Mouse (Mus musculus) hindbrain, embryonic 11.5 days (tissue): ENCODE data around the gene Dnah11. TPM values are rescaled to one million over a fixed set of nuclear protein-coding genes. Genes with fewer than 3 reads are reported as not detected.
A peak's percentile ranks its signal among the peaks of the same experiment; 100 is the strongest.

Source experiments
- ATAC-seq: fragments of 200-750 bp; cut with Nextera tagmentation; 2 replicates; pipeline ENCODE4 v1.8.0; 2017; ENCODE audit warnings: mild to moderate bottlenecking, moderate TSS enrichment, moderate library complexity; ENCODE audit not compliant: low FRiP score
- DNase-seq: peaks from one replicate; pipeline ENCODE4 v3.0.0-alpha.2; 2015; ENCODE audit warnings: low spot score
- H3K27ac ChIP-seq: fragments of 300-500 bp; sonication (generic); 2 replicates; pipeline ENCODE4 v1.5.1; 2014; ENCODE audit warnings: mild to moderate bottlenecking, low read depth, low read length
- H3K27me3 ChIP-seq: fragments of 300-500 bp; sonication (generic); 2 replicates; pipeline ENCODE4 v1.6.1; 2014; ENCODE audit warnings: mild to moderate bottlenecking, low read length, moderate library complexity, mixed read lengths; ENCODE audit not compliant: control insufficient read depth, insufficient read depth
- H3K36me3 ChIP-seq: fragments of 300-500 bp; sonication (generic); 2 replicates; pipeline ENCODE4 v1.6.1; 2014; ENCODE audit warnings: mild to moderate bottlenecking, low read length, moderate library complexity, mixed read lengths; ENCODE audit not compliant: control insufficient read depth, insufficient read depth
- H3K4me1 ChIP-seq: fragments of 300-500 bp; sonication (generic); replicated peaks from 2 replicates; pipeline ENCODE4 v1.6.1; 2014; ENCODE audit warnings: low read length, mixed read lengths; ENCODE audit not compliant: control insufficient read depth, insufficient read depth
- H3K4me2 ChIP-seq: fragments of 300-500 bp; sonication (generic); replicated peaks from 2 replicates; pipeline ENCODE4 v1.6.1; 2014; ENCODE audit warnings: mild to moderate bottlenecking, low read depth, low read length
- H3K4me3 ChIP-seq: fragments of 300-500 bp; sonication (generic); 2 replicates; pipeline ENCODE4 v1.5.1; 2014; ENCODE audit warnings: low read depth, low read length
- H3K9ac ChIP-seq: fragments of 300-500 bp; sonication (generic); 2 replicates; pipeline ENCODE4 v1.6.1; 2014; ENCODE audit warnings: low read depth, low read length
- H3K9me3 ChIP-seq: fragments of 300-500 bp; sonication (generic); 2 replicates; pipeline ENCODE4 v1.6.1; 2016; ENCODE audit warnings: low read length; ENCODE audit not compliant: control insufficient read depth
- WGBS: fragments of 180-500 bp; shearing (Covaris S2); extraction: QIAGEN DNeasy Blood & Tissue Kit; methylation state at CpG from one replicate; pipeline ENCODE4 v1.1.7; 2014; 5-methylcytosine and 5-hydroxymethylcytosine counted together
- polyA plus RNA-seq: library from polyadenylated mRNA; unstranded; fragments of >200 nt; fragmentation: Nextera tagmentation; extraction: Ambion mirVana; gene quantifications from 2 replicates; pipeline ENCODE4 v1.2.1, GENCODE M21; 2014

Dnah11 gene
- polyA plus RNA-seq, 1 experiment from 2014 or later = 0.43 TPM

DNA sequence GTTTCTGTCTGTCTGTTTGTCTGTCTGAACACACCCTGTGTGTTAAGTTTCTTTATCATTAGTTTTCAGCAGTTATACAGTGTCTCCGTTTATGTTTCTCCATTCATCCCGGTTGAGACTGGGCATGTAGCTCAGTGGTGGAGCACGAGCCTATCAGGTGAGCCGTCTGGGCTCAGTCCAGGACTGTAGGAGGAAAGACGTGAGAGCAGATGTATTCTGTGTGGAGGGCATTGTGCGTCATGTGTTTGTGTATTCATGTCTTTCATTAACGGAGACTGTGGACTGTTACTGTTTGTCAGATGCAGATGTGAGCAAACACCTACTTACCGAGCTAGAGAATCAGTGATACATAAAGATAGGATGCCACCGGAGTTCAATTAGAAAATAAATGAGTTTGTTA is 341.8 kb downstream of the Dnah11 start:
- ATAC-seq (no peak), DNase-seq (no peak)
- no peak overlapping the region for H3K9ac ChIP-seq
- no peaks in the 10 kb centered on the region for H3K4me1 ChIP-seq
- H3K9me3 ChIP-seq = no peaks in the 10 kb centered on the region
- H3K36me3 ChIP-seq = no peaks in the 10 kb centered on the region
- WGBS = 82% methylated on average over 9 of the region's 9 CpGs
- H3K4me2 ChIP-seq = no peak overlapping the region
- no peak overlapping the region for H3K4me3 ChIP-seq
- H3K27ac ChIP-seq = no peak overlapping the region
- H3K27me3 ChIP-seq = no peaks in the 10 kb centered on the region

- DNase-seq (peak; percentile 80), ATAC-seq (peak; percentile 33; the same call in 1 of the 2 replicates)
- Histone ChIP-seq H3K36me3 (no peaks in the 10 kb centered on the region), H3K9me3 (no peaks in the 10 kb centered on the region), H3K27ac (no peak overlapping the region), H3K9ac (no peak overlapping the region), H3K4me2 (no peak overlapping the region), H3K4me3 (no peak overlapping the region), H3K27me3 (no peaks in the 10 kb centered on the region), H3K4me1 (no peaks in the 10 kb centered on the region)
- WGBS = 31% methylated on average over 6 of the region's 6 CpGs
Observed at GRCm38 (mm10) chr12:117853316-117853715, 345.5 kb downstream of the Dnah11 start.

GRCm38 (mm10) chr12:117850472-117850871 is 348.4 kb downstream of the Dnah11 start:
- Histone ChIP-seq H3K4me3 (no peak overlapping the region), H3K9ac (no peak overlapping the region)

GRCm38 (mm10) chr12:117848621-117849020 is 350.2 kb downstream of the Dnah11 start:
- ATAC-seq = no peak
- DNase-seq = no peak

More at GRCm38 (mm10) chr12:117850472-117850871, 348.4 kb downstream of the Dnah11 start:
- no peaks in the 10 kb centered on the region for H3K9me3 ChIP-seq
- no peak overlapping the region for H3K4me2 ChIP-seq
- no peaks in the 10 kb centered on the region for H3K27me3 ChIP-seq
- WGBS = 30% methylated on average over 10 of the region's 10 CpGs
- no peaks in the 10 kb centered on the region for H3K36me3 ChIP-seq
- no peak for ATAC-seq
- H3K27ac ChIP-seq = no peak overlapping the region
- no peak for DNase-seq
- no peaks in the 10 kb centered on the region for H3K4me1 ChIP-seq

GRCm38 (mm10) chr12:117844917-117845316 is 353.9 kb downstream of the Dnah11 start:
- H3K9me3 ChIP-seq = no peaks in the 10 kb centered on the region
- H3K9ac ChIP-seq = no peak overlapping the region
- DNase-seq (no peak), ATAC-seq (no peak)
- 19% methylated on average over 2 of the region's 2 CpGs for WGBS
- H3K27me3 ChIP-seq = no peaks in the 10 kb centered on the region
- H3K4me1 ChIP-seq = no peaks in the 10 kb centered on the region
- no peak overlapping the region for H3K4me3 ChIP-seq
- no peak overlapping the region for H3K27ac ChIP-seq
- no peaks in the 10 kb centered on the region for H3K36me3 ChIP-seq
- peak overlapping the region; percentile 12 for H3K4me2 ChIP-seq

More at GRCm38 (mm10) chr12:117848621-117849020, 350.2 kb downstream of the Dnah11 start:
- 90% methylated on average over 6 of the region's 6 CpGs for WGBS
- no peak overlapping the region for H3K4me2 ChIP-seq
- H3K4me1 ChIP-seq = no peaks in the 10 kb centered on the region
- no peaks in the 10 kb centered on the region for H3K36me3 ChIP-seq
- H3K4me3 ChIP-seq = no peak overlapping the region
- H3K27me3 ChIP-seq = no peaks in the 10 kb centered on the region
- H3K9ac ChIP-seq = no peak overlapping the region
- H3K9me3 ChIP-seq = no peaks in the 10 kb centered on the region
- H3K27ac ChIP-seq = no peak overlapping the region

- Histone ChIP-seq H3K27ac (no peak overlapping the region), H3K9ac (peak overlapping the region; percentile 86), H3K9me3 (no peaks in the 10 kb centered on the region), H3K36me3 (no peaks in the 10 kb centered on the region), H3K4me1 (no peaks in the 10 kb centered on the region), H3K27me3 (no peaks in the 10 kb centered on the region), H3K4me2 (peak overlapping the region; percentile 94), H3K4me3 (peak overlapping the region; percentile 58)
- ATAC-seq (no peak), DNase-seq (no peak)
- 0% methylated on average over 15 of the region's 15 CpGs for WGBS
Observed at GRCm38 (mm10) chr12:117844075-117844408, 354.8 kb downstream of the Dnah11 start.

DNA sequence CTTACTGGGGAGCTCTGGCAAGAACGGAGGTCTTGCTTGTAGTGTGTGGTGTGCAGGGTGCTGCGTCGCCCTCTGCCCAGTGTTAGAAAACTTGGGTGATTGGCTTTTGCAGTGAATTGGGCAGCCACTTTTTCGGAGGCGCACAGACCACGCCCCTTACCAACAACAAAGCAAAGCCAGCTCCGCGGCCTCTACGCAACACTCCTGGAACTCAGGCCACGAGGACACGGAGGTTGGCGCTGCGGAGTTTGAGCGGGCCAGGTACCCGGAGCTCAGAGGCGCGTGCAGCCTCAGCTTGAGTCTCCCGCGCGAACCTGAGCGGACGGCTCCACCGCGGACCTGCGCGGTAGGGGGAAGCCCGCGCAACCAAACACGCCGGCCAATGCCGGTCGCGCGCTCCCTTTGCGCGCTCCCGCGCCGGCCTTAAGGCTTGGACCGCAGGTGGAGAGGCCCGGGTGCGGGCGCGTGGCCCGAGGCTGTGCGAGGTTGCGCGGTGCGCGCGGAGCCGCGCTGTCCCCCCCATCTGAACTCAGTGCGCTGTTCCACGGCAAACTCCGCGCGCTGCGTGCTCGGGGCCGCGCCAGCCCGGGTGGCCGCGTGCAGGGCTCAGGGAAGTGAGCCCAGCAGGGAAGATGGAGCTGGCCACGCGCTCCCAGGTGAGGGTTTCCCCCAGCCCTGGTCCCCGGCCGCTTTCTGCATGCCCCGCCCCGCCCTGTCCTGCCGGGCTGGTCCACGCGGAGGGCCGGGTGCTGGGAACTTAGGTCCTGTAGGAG is 355.4 kb downstream of the Dnah11 start:
- Histone ChIP-seq H3K4me2 (peak overlapping the region; percentile 94), H3K27ac (no peak overlapping the region), H3K36me3 (no peaks in the 10 kb centered on the region), H3K9ac (peak overlapping the region; percentile 86), H3K4me3 (peak overlapping the region; percentile 58), H3K9me3 (no peaks in the 10 kb centered on the region), H3K27me3 (no peaks in the 10 kb centered on the region), H3K4me1 (no peaks in the 10 kb centered on the region)
- ATAC-seq = peak; percentile 95
- peak; percentile 83 for DNase-seq
- WGBS = under 1% methylated on average over 62 of the region's 75 CpGs

DNA sequence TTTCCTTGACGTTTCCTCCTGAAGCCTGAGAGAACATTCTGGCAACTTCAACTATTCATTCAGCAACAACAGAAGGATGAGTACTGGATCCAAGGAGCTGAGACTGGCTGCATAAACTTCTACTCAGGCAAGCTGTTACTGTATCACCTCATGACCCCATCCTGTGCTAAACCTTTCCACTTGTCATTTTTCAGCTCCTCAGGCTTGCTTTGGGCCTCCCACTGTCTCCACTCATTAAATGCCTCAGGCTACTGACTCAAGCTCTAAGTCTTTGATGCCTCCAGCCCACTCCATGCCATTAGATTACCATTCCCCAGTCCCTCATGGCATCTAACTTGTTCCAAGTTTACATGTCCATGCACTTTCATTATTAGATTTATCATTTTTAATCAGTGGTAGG is 356.2 kb downstream of the Dnah11 start:
- DNase-seq (no peak), ATAC-seq (no peak)
- 79% methylated on average over 1 of the region's 1 CpGs for WGBS
- H3K4me1 ChIP-seq = no peaks in the 10 kb centered on the region
- H3K9me3 ChIP-seq = no peaks in the 10 kb centered on the region
- no peak overlapping the region for H3K27ac ChIP-seq
- no peaks in the 10 kb centered on the region for H3K36me3 ChIP-seq
- H3K27me3 ChIP-seq = no peaks in the 10 kb centered on the region
- H3K4me3 ChIP-seq = no peak overlapping the region
- no peak overlapping the region for H3K9ac ChIP-seq
- no peak overlapping the region for H3K4me2 ChIP-seq

DNA sequence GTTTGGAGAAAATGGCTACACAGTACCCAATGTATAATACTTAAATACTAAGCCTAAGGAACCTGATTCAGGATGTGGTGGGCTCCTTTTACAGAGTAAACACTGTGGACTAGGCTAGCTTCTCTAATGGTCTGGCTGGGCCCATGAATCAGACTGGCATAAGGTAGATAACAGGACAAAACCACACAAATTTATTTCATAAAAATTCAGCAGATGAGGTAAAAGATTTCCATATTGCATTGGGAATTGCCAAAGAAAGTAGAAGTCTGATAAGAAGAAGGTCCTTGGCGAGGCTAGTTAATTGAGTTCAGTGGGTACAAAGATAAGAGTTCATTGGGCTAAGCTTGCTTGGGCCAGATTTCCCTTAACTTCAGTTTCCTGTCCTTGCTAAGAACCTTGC is 358.1 kb downstream of the Dnah11 start:
- H3K27me3 ChIP-seq = no peaks in the 10 kb centered on the region

More for the DNA sequence above, 358.1 kb downstream of the Dnah11 start:
- 87% methylated on average over 1 of the region's 1 CpGs for WGBS
- ATAC-seq (no peak), DNase-seq (no peak)
- H3K4me3 ChIP-seq = no peak overlapping the region
- H3K27ac ChIP-seq = no peak overlapping the region
- H3K36me3 ChIP-seq = no peaks in the 10 kb centered on the region
- no peaks in the 10 kb centered on the region for H3K4me1 ChIP-seq
- H3K9me3 ChIP-seq = no peaks in the 10 kb centered on the region
- H3K4me2 ChIP-seq = no peak overlapping the region
- H3K9ac ChIP-seq = no peak overlapping the region
